Mouse (Mus musculus) limb, embryonic 14.5 days (tissue): ENCODE results near the gene Rab3ip. TPM values are rescaled to one million over a fixed set of nuclear protein-coding genes. Genes with fewer than 3 reads are reported as not detected.

Source experiments
- ATAC-seq: fragments of 200-750 bp; cut with Nextera tagmentation; 2 replicates; pipeline ENCODE4 v1.8.0; 2017; ENCODE audit warnings: low read depth, moderate number of reproducible peaks, moderate TSS enrichment; ENCODE audit not compliant: low FRiP score
- DNase-seq: peaks from one replicate; pipeline ENCODE4 v3.0.0-alpha.2; 2015; ENCODE audit warnings: low spot score
- H3K27ac ChIP-seq: fragments of 300-500 bp; sonication (generic); replicated peaks from 2 replicates; pipeline ENCODE4 v1.5.1; 2014; ENCODE audit warnings: low read depth, mild to moderate bottlenecking, low read length, moderate library complexity, mixed read lengths
- H3K27me3 ChIP-seq: fragments of 300-500 bp; sonication (generic); 2 replicates; pipeline ENCODE4 v1.6.1; 2014; ENCODE audit warnings: low read length, mixed read lengths; ENCODE audit not compliant: control insufficient read depth, insufficient read depth
- H3K36me3 ChIP-seq: fragments of 300-500 bp; sonication (generic); 2 replicates; pipeline ENCODE4 v1.6.1; 2014; ENCODE audit warnings: mild to moderate bottlenecking, low read length, moderate library complexity, mixed read lengths; ENCODE audit not compliant: control insufficient read depth, insufficient read depth
- H3K4me1 ChIP-seq: fragments of 300-500 bp; sonication (generic); 2 replicates; pipeline ENCODE4 v1.6.1; 2014; ENCODE audit warnings: antibody characterized with exemption, low read length, mixed read lengths; ENCODE audit not compliant: control insufficient read depth, insufficient read depth
- H3K4me2 ChIP-seq: fragments of 300-500 bp; sonication (generic); replicated peaks from 2 replicates; pipeline ENCODE4 v1.6.1; 2014; ENCODE audit warnings: low read depth, mild to moderate bottlenecking, low read length, moderate library complexity; ENCODE audit not compliant: severe bottlenecking
- H3K4me3 ChIP-seq: fragments of 300-500 bp; sonication (generic); replicated peaks from 2 replicates; pipeline ENCODE4 v1.5.1; 2014; ENCODE audit warnings: low read length
- H3K9ac ChIP-seq: fragments of 300-500 bp; sonication (generic); 2 replicates; pipeline ENCODE4 v1.6.1; 2014; ENCODE audit warnings: mild to moderate bottlenecking, low read depth, low read length, moderate library complexity; ENCODE audit not compliant: severe bottlenecking
- H3K9me3 ChIP-seq: fragments of 300-500 bp; sonication (generic); 2 replicates; pipeline ENCODE4 v1.6.1; 2016; ENCODE audit warnings: low read length; ENCODE audit not compliant: control insufficient read depth
- POLR2A ChIP-seq: fragments of 200-500 bp; IDR thresholded peaks from 2 replicates; pipeline ENCODE4 v1.8.0; 2012; ENCODE audit warnings: inconsistent platforms, mild to moderate bottlenecking, moderate library complexity, borderline replicate concordance; ENCODE audit not compliant: insufficient read depth, insufficient read length; ENCODE audit errors: extremely low read depth
- WGBS: fragments of 180-500 bp; shearing (Covaris S2); extraction: QIAGEN DNeasy Blood & Tissue Kit; methylation state at CpG from one replicate; pipeline ENCODE4 v1.1.7; 2014; 5-methylcytosine and 5-hydroxymethylcytosine counted together
- polyA plus RNA-seq, 2 experiments: library from polyadenylated mRNA; depleted of rRNA in 1 of 2; stranded (reverse) in 1 of 2; unstranded in 1 of 2; fragments of >200 nt; fragmentation: Nextera tagmentation in 1 of 2; extraction: Ambion mirVana in 1 of 2; gene quantifications; 2 replicates each; pipeline versions ENCODE4 v1.2.1 to v1.2.3; 2012 to 2014

Rab3ip gene
- polyA plus RNA-seq, 2 experiments, result 24.3 to 27.0 TPM

GRCm38 (mm10) chr10:116871329-116872015 lies 79.1 kb downstream of the Rab3ip start:
- DNase-seq (no peak), ATAC-seq (peak; percentile 53; the same call in 1 of the 2 replicates)
- no peak overlapping the region for H3K4me3 ChIP-seq
- H3K36me3 ChIP-seq, result no peaks in the 10 kb centered on the region
- H3K4me1 ChIP-seq, result 0 out of 2 replicates have a peak, but pooled peaks cover 4% of the 10 kb centered on the region
- no peak overlapping the region for H3K9ac ChIP-seq
- no peaks in the 10 kb centered on the region for H3K27me3 ChIP-seq
- 57% methylated on average over 12 of the region's 12 CpGs for WGBS
- no peaks in the 10 kb centered on the region for H3K9me3 ChIP-seq
- TF ChIP-seq POLR2A, result no peak
- no peak overlapping the region for H3K27ac ChIP-seq
- H3K4me2 ChIP-seq, result peak overlapping the region; percentile 24

DNA sequence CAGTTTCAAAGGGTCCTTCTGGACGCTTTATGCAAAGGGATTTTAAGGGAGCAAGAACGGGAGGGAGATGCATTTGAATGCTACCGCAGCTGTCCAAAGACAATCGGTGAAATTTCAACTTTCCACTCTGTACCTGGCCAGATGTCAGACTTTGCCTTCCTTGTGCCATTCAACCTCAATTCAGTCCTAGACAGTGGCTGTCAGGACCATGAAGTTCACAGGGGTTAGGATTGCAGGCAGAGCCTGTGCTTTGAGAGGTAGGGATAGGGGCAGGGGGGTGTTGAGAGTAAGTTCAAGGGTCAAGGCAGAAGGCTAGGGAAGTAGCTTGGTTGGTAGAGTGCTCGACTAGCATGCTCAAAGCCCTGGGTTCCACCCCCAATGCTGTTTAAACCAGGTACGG lies 79.8 kb downstream of the Rab3ip start:
- Histone ChIP-seq H3K4me1 (0 out of 2 replicates have a peak, but pooled peaks cover 4% of the 10 kb centered on the region), H3K4me2 (no peak overlapping the region), H3K27ac (no peak overlapping the region), H3K9me3 (no peaks in the 10 kb centered on the region), H3K36me3 (no peaks in the 10 kb centered on the region), H3K4me3 (no peak overlapping the region), H3K9ac (no peak overlapping the region), H3K27me3 (no peaks in the 10 kb centered on the region)
- TF ChIP-seq POLR2A, result no peak
- DNase-seq (no peak), ATAC-seq (no peak)
- WGBS, result 80% methylated on average over 6 of the region's 6 CpGs

Other genes with a start within 250 kb of the Rab3ip start
- 0.13 and 0.18 TPM in 2 replicates for gene Myrfl, start 53.9 kb downstream of the Rab3ip start, polyA plus RNA-seq (2012; rRNA removed)
- 0.07 and 0.19 TPM in 2 replicates for gene Myrfl, start 53.9 kb downstream of the Rab3ip start, polyA plus RNA-seq (2014; fragmentation: Nextera tagmentation; extraction: Ambion mirVana)
- not detected in 2 replicates for gene Gm10271, start 21.8 kb upstream of the Rab3ip start, polyA plus RNA-seq (2012; rRNA removed)
- not detected in 2 replicates for gene Gm10271, start 21.8 kb upstream of the Rab3ip start, polyA plus RNA-seq (2014; fragmentation: Nextera tagmentation; extraction: Ambion mirVana)
- gene Best3, start 35.5 kb upstream of the Rab3ip start, polyA plus RNA-seq (2012; rRNA removed), result 3.1 and 3.3 TPM in 2 replicates
- gene Best3, start 35.5 kb upstream of the Rab3ip start, polyA plus RNA-seq (2014; fragmentation: Nextera tagmentation; extraction: Ambion mirVana), result 0.79 and 1.4 TPM in 2 replicates
- 0.09 and 0.12 TPM in 2 replicates for gene Lrrc10, start 94.6 kb upstream of the Rab3ip start, polyA plus RNA-seq (2012; rRNA removed)
- not detected in 2 replicates for gene Lrrc10, start 94.6 kb upstream of the Rab3ip start, polyA plus RNA-seq (2014; fragmentation: Nextera tagmentation; extraction: Ambion mirVana)
- 207 and 231 TPM in 2 replicates for gene Cct2, start 113.0 kb upstream of the Rab3ip start, polyA plus RNA-seq (2012; rRNA removed)
- 253 and 262 TPM in 2 replicates for gene Cct2, start 113.0 kb upstream of the Rab3ip start, polyA plus RNA-seq (2014; fragmentation: Nextera tagmentation; extraction: Ambion mirVana)
- 36.6 and 44.1 TPM in 2 replicates for gene Frs2, start 197.8 kb upstream of the Rab3ip start, polyA plus RNA-seq (2012; rRNA removed)
- 29.1 and 32.8 TPM in 2 replicates for gene Frs2, start 197.8 kb upstream of the Rab3ip start, polyA plus RNA-seq (2014; fragmentation: Nextera tagmentation; extraction: Ambion mirVana)